Mouse (Mus musculus): ENCODE results near the gene Tmcc3.

The Tmcc3 gene

DNA sequence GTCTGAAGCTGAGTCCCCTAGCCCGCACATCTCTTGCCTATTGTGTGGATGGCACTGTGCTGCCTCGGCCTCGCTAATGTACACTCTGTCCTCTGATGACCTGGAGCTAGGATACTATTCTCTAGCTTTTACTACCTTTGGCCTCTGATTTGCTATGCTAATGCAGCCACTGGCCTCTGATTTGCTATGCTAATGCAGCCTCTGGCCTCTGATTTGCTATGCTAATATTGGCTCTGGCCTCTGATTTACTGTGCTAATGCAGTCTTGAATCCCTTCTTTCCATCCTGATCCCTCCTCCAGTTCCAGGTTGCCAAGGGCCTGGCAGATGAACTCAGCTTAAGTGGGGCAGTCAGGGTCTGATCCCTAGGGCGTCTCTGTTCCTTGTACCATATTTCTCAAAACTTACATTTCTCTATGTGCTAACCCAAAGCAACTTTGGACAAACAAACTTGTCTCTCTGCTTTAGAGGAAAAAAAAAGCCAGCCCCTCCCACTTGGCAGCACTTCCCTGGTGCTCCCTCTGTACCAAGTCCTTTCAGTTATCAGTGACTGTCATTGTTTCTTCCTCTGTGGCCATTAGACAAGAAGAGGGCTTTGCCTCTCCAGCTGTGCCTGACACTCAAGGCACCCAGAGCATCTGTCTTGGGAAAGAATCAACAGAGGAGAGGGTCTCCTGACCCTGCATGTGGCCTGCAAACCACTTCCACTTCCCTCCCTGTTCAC is 237.9 kb downstream of the Tmcc3 start:
- no peak for DNase-seq (ENCODE audit: low spot score in 2 of 2)

DNA sequence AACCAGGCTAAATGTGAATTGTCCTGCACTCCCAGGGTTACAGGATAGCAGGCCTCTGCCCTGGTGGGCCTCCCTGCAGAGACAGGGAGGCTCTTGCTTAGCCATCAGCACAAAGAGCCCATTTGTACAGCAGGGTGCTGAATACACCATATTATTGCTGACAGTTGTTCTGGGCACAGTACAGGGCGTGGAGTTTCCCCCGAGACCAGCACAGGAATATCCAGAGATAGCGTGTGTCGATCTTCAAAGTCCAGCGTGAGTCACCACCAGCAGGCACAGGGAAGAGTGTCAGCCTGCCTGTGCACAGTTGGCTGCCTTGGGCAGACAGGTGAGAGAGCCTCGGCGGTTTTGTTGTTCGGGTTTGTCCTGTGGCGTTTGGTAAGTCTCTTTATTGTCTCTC is 238.9 kb downstream of the Tmcc3 start:
- DNase-seq (ENCODE audit: low spot score in 2 of 2): no peak

DNA sequence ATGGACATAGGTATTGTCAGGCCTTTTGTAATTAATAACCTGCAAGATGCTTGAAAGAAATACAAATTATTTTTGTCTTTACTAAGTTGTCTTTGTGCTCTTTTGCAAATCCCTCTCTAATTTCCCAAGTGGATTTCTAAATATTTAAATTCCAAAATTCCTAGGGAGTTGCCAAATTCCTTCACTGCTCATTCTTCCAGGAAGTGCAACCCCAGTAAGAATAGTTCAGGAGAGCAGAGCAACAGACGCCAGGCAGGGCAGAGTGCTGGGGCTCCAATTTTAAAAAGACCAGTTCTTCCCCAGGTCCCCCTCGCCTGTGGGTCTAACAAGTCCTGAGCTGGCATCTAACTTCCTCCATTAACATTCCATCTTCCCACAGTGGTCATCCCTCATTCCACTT is 239.3 kb downstream of the Tmcc3 start:
- no peak for DNase-seq (ENCODE audit: low spot score in 2 of 2)

DNA sequence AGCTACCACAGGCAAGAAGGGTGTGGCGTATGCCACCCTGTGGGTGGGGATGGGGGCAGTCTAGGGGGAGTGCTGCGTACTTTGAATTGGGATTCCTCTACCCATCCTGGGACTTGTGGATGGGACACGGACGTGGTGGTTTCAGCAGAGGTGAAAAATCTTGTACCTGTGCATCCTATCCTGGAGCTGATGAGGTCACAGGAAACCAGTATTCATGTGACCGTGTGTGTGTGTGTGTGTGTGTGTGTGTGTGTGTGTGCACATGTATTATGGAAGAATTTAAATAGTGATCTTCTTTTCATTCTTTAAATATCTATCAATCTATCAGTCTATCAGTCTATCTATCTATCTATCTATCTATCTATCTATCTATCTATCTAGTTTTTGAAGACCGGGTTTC is 239.8 kb downstream of the Tmcc3 start:
- no peak for DNase-seq (ENCODE audit: low spot score in 2 of 2)

DNA sequence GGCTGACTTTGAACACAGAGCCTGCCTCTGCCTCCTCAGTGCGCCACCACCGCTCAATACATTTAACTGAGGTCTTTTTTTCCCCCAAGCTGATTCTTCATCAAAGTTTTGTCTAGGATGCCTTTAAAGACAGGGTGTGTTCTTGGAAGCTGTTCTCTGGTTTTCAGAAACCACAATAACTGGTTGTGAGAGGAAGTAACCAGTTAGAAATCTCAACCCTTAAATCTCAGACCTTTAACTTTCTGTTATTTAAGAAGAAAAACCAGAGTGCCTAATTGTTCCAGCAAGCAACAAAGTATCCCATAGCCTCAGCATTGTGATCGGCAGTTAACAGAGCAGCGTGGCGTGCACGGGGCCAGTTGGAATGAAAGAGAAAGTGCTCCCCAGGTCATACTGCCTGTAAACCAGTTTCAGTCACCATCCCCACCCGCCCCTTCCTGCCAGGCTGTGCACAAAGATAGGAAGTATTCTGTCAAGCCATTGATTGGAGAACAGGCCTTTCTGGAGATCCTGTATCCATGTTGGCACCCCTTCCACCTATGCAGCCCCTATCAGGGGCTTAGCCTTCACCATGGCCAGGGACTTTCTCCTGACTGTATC is 240.3 kb downstream of the Tmcc3 start:
- DNase-seq (ENCODE audit: low spot score in 2 of 2): no peak

DNA sequence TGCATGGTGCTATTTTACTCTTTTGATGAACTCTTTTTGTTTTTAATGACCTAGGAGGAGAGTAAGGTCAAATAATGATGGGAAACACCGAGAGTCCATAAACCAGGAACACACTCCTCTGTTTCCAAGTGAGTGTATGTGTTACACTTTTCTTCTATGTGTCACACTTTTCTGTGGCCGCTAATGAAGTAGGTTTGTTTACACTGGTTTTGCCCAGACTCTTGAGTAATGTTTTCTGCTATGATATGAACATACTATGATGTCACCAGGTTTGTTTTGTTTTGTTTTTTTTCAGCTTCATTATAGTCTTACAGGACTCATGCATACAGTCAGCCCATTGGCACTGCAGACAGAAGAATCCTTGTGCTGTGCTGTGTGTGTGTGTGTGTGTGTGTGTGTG is 243.6 kb downstream of the Tmcc3 start:
- no peak for DNase-seq (ENCODE audit: low spot score in 2 of 2)

DNA sequence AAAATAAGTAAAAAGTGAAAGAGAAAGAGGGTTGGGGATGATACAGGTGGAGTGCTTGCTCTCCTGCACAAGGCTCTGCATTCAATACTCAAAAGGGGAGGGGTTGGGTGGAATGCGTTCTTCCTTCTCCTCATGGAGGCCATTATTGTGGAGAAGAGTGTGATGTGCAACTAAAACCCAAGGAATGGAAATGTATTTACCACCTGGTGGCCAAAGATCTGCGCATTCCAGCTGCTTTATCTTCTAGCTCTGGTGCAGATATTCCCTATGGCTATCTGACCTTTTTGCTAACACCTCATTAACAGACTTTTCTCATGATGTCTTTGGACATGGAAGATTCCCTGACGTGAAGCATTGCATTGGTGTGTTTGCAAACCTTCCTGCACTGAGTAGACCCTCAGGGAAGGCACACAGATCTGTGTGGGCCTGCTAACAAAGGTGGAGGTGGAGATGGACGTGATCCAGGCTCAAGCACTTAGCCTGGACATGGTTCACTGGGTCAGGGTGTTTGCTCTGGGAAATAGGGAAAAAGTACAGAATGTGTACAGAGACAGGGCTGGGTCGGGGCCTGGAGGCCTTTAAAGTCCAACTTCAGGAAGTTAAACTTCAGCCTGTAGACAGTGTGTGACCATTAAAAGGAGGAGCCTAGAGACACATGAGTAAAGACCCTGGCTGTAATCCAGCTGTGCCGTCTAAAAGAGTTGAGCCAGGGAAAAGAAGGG is 245.8 kb downstream of the Tmcc3 start:
- no peak for DNase-seq (ENCODE audit: low spot score in 2 of 2)

DNA sequence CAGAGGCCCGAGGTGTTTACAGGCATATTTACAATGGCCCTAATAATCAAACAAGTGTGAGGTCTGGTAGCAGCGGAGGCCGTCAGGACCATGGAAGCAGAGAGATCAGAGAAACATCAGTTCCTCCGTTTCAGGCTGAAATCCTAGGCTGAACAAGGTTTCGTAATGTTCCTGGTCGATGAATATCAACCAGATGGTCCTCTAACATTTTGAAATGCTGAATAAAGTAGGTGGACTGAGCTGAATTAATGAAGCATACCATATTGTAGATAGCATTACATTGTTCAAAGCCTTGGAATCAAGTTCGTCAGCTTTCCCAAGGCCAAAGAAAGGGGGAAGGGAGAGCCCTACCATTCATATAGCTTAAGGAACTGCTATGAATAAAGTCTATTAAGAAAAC is 247.1 kb downstream of the Tmcc3 start:
- no peak for DNase-seq (ENCODE audit: low spot score in 2 of 2)

DNA sequence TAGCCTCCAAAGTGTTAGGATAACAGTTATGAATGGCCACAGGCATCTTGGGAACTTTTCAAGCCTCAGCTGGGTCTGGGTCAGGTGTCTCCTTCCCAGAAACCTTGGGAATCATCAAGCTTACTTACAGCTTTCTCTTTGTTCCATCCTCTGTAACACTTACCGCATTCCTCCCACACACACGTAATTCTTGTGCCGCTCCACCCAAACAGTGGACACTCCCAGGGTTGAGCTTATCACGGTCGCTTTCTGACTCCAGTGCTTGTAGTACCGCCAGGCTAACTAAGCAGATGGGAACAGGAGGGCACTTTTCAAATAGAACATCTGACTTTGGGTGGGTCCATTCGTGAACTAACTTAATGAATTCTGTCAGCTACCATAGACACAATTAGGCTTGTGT is 249.6 kb downstream of the Tmcc3 start:
- DNase-seq (ENCODE audit: low spot score in 2 of 2): no peak

DNA sequence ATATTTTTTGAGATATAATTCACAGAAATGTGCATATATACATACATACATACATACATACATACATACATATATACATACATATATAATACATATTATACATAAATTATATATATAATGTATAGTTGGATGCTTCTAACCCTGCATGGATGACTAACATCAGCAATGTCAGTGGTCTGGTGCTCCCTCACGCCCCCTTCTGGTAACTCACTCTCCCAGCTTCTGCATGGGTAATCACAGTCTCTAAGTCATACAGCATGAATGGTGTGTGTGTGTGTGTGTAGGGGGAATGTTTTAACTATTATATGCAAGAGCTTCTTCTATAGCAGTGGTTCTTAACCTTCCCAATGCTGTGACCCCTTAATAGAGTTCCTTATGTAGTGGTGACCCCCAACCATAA is 250.4 kb downstream of the Tmcc3 start:
- peak in 1 of 2 experiments; percentile 49 for DNase-seq (ENCODE audit: low spot score in 2 of 2)

DNA sequence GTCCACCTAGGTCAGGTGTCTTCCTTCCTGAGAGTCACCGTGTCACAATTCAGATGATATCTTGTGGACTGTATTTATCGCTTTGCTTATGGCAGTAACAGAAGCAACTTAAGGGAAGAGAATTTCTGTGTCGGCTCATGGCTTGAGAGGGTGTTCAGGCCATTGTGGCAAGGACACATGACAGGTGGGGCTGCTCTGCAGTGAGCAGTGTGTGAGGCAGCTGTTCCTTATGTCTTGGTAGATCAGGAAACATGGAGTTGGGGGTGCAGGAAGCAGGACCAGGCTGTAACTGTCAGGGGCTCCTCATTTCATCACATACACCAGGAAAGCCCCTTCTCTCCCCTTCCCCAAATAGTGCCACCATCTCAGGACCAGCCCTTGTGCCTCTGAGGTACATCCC is 251.2 kb downstream of the Tmcc3 start:
- DNase-seq (ENCODE audit: low spot score in 2 of 2): no peak

DNA sequence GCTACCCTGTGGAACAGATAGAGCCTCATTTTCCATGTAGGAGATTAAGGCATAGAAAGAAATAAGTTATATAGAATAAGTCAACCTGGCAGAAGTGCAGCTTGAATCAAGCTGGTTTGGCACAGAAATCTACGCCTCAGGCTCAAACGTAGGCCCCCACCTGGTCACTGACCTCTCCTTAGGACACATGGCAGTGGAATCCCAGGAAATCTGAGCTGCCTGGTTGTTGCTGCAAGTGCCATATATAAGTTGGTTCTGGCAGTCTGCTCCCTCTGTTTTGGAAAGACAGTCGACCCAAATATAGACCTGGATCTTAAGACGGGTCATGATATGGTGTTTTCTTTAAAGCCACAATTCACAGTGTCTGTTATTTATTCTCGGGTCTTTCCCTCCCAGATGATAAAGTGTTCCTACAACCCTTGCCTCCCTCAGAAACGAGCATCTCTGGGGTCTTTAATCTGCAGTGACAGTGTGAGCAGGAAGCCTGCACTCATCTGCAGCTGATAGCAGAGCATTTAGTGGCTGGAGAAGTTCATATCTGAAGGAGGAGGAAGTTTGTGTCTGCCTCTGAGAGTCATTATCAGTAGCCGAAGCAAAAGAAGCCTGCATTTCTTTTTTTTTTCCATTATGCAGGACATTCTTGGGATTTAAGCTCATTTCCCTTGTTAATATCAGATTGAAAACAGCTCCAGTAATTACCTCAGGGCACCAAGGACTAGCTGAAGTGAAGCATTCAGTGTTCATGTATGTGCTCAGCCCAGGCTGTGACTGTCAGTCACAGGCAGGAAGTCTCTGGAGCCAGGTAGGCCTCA is 253.9 kb downstream of the Tmcc3 start:
- DNase-seq (ENCODE audit: low spot score in 2 of 2): no peak

DNA sequence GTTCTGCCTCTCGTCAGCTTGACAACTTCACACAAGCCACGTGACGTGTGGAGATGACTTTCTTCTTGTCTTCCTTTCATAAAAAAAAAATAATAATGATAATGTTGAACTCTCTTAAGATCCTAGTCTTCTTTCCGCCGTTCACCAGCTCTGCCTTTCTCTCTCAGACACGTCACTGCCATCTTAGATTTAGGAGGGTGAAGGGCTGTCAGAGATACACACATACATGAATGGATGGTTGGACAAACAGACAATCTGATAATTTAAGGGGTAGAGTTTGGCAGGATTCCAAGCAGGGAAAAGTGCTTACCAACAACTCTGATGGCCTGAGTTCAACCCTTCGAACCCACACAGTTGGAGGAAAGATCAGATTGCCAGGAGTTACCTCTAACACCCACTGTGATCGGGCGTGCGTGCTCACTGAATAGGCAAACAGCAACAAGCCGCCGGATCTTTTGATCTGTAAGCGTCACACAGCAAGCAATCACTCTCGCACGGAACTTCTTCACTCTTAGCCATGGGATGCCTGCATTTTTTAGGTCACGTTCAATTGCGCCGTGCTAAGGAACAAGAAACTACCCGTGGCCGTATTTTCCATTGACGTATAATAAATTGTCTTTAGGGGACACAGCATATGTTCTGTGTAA is 254.6 kb downstream of the Tmcc3 start:
- no peak for DNase-seq (ENCODE audit: low spot score in 2 of 2)

DNA sequence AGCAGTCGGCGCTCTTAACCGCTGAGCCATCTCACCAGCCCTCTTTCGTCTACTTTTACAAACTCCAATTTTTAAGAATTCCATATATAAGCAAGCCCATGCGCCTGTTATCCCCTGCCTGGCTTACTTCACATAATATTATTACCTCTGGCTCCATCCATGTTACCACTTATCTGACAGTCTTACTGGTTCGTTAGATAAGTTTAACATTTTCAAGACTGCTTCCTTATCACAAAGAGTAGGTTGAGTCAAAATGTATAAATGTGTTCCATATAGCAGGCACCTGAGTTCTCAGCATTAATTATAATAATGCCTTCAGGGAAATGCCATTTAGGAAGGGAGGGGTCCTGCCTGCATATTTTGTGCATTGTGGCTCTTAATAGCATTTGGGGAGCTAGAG is 255.5 kb downstream of the Tmcc3 start:
- no peak for DNase-seq (ENCODE audit: low spot score in 2 of 2)

DNA sequence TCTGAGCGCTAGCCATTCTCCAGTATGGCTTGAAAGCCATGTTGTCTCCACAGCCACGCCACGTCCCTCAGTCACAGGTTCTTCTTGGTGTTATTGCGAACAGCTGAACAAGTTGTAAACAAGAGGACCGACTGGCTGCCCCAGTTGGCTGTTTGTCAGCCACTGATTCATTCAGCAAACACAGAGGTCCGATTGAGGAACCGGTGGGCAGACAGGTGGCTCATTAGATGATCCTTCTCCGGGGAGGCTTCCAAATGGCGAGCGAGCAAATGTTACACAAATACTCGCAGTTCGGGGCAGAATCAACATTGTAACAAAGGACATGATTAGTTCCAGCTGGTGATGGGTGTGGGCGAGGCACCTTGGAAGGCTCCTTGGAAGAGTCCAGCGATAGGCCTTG is 256.2 kb downstream of the Tmcc3 start:
- no peak for DNase-seq (ENCODE audit: low spot score in 2 of 2)

DNA sequence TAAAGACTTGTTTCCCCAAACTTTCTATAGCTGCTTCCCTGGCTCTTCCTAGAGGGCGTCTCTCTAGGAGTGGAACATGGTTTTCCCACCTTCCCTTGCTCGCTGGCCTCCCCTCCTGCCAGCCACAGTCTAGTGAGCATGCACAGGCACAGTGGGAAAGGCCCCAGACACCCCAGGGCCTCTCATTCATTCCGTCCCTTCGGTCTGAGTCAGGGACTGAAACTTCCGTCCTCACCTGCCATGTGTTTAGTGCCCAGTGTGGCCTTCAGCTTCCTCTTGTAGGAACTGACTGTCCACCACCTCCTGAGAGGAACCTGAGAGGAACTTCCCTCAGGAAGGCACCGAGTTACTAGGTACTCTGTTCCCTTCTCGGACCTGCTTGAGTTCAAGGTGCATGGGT is 257.1 kb downstream of the Tmcc3 start:
- no peak for DNase-seq (ENCODE audit: low spot score in 2 of 2)

DNA sequence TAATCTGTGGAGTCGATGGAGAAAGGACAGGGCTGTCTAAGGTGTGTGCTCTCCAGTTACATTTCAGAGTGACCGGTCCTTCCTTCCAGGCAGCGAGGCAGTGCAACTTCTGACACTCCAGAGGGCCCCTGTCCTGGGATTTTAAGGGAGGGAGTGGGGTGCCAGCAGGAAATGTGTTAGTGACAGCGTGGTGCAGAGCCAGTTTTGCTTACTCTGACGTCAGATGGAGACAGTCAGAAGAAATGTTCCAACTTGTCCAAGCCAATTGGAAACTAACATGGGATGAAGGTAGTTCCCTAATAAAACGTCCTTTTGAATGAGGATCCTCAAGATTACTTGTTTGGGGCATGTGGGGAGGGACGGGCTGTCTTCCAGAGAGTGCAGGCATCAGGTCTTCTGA is 258.0 kb downstream of the Tmcc3 start:
- DNase-seq (ENCODE audit: low spot score in 2 of 2): no peak

DNA sequence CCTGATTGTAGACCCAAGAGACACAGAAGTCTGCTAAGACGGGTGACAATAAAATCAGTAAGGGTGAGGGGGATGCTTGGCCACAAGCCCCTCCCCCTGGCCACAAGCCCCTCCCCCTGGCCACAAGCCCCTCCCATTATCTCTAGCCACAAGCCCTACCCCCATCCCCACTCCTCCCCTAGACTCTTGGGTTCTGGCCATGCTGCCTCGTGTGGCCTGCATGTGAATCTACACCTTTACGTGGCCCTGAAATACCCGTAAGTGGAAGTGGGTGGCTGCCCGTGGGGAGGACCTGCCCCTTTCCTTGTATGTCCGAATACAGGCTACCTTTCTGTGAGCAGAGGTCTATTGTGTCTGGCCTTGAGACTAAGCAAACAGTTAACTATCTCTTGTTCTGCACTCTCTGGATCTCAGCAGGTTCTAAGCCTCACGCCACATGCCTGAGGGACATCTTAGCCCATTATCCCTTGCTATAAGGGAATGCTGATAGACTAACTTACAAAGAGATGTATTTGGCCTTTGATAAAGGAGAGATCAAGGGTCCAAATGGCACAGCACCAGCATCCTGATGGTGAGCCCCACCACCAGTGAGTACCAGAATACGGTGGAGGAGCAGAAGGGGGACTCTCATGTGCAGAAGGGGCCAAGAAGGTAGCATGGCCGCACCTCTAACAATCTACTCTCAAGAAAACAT is 260.3 kb downstream of the Tmcc3 start:
- no peak for DNase-seq (ENCODE audit: low spot score in 2 of 2)

DNA sequence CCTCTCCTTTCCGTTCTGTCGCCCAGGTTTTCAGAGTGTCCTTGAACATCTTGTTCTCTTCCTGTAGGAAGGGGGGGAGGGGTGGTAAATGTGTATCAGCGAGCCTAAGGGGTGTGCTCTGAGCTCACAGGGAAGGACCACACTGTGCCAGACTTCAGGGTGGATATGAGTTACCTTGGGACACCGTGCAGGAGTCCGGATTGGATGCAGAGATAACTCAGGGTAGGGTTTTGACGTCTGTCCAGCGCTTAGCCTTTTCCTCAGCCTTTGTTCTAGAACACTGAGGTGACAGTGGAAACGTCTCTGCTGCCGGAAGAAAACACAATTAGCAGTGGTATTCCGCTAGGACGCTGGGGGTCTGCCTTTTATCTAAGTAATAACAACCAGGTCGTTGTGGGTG is 261.0 kb downstream of the Tmcc3 start:
- no peak for DNase-seq (ENCODE audit: low spot score in 2 of 2)

DNA sequence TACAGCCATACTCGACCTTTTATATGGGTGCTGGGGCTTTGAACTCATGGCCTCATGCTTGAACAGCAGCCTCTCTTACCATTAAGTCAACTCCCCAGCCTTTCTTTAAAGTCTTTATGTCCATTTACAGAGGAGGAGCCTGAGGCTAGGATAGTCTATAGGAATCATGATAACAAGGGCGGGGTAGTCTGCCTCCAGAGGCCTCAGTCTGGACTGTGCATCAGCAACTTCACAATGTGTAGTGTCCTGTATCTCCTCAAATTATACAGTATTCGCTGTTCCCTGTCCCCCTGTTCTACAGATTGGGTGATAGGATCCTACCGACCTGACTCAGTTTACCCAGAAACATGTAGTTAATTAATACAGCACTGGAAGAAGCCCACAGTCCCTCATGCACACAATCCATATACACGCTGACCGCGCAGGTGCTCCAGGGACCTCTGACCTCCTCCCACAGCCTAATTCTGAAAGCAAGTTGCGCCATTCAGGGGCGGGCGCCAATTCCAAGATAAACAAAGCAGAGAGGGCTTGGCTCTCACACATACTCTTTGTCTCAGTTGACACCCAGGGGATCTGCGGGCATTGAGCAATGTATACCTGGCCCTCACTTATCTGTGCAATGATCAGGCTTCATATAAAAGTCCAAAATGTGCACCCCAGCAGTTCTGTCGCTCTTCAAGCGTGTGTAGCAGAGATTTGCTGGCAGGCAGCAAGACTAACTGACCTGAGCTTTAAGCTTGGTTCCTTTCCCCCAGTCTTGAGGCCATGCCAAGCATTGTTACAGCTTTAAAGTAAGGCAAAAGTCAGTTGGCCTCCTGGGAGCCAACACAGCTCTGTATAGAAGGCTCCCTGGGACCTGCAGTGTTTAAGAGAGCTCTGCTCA is 262.9 kb downstream of the Tmcc3 start:
- no peak for DNase-seq (ENCODE audit: low spot score in 2 of 2)
